Mouse (Mus musculus) hindbrain, embryonic 14.5 days (tissue): ENCODE measurements at regions not wholly inside any gene's neighbourhood (a gene's known extent, or its start where the extent isn't known, plus 50 kb on each side); places are given as distances from the start of the nearest gene placed in this dataset.

ENCODE experiments used
- ATAC-seq: fragments of 200-750 bp; cut with Nextera tagmentation; 2 replicates; pipeline ENCODE4 v1.8.0; 2017; ENCODE audit warnings: moderate number of reproducible peaks, mild to moderate bottlenecking, moderate TSS enrichment, moderate library complexity; ENCODE audit not compliant: low FRiP score
- DNase-seq: peaks from one replicate; pipeline ENCODE4 v3.0.0-alpha.2; 2015; ENCODE audit warnings: low spot score
- H3K27ac ChIP-seq: fragments of 300-500 bp; sonication (generic); 2 replicates; pipeline ENCODE4 v1.5.1; 2014; ENCODE audit warnings: mild to moderate bottlenecking, moderate library complexity
- H3K27me3 ChIP-seq: fragments of 300-500 bp; sonication (generic); 2 replicates; pipeline ENCODE4 v1.6.1; 2014; ENCODE audit warnings: mild to moderate bottlenecking, low read length, mixed read lengths; ENCODE audit not compliant: control insufficient read depth, insufficient read depth
- H3K36me3 ChIP-seq: fragments of 300-500 bp; sonication (generic); replicated peaks from 2 replicates; pipeline ENCODE4 v1.6.1; 2014; ENCODE audit not compliant: control insufficient read depth, insufficient read depth
- H3K4me1 ChIP-seq: fragments of 300-500 bp; sonication (generic); replicated peaks from 2 replicates; pipeline ENCODE4 v1.6.1; 2014; ENCODE audit warnings: antibody characterized with exemption, low read length, mixed read lengths; ENCODE audit not compliant: control insufficient read depth, insufficient read depth
- H3K4me2 ChIP-seq: fragments of 300-500 bp; sonication (generic); replicated peaks from 2 replicates; pipeline ENCODE4 v1.6.1; 2014; ENCODE audit warnings: mild to moderate bottlenecking, moderate library complexity
- H3K4me3 ChIP-seq: fragments of 300-500 bp; sonication (generic); replicated peaks from 2 replicates; pipeline ENCODE4 v1.5.1; 2014; ENCODE audit warnings: mild to moderate bottlenecking, low read length
- H3K9ac ChIP-seq: fragments of 300-500 bp; sonication (generic); 2 replicates; pipeline ENCODE4 v1.6.1; 2014
- H3K9me3 ChIP-seq: fragments of 300-500 bp; sonication (generic); 2 replicates; pipeline ENCODE4 v1.6.1; 2016; ENCODE audit warnings: low read length; ENCODE audit not compliant: control insufficient read depth
- WGBS: fragments of 180-500 bp; shearing (Covaris S2); extraction: QIAGEN DNeasy Blood & Tissue Kit; methylation state at CpG from one replicate; pipeline ENCODE4 v1.1.7; 2014; 5-methylcytosine and 5-hydroxymethylcytosine counted together

DNA sequence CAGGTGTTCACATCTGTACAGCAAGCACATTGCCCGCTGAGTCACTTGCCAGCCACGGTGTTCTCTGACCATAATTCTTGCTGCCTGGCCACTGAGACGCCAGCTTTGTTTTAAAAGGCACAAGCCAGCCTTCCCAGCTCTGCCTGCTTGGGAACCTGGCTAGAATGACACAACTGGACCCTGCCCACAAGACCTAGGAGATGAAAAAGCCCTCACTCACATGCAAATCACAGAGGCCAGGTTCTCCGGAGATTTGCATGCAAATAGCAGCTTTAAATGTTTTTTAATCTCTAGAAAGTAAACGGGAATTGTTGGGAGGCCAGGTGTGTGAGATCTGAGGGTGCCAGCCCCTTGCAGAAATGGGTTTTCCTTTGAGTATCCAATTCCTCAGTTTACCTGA, 71.9 kb downstream of the 1810010D01Rik start:
- WGBS, result 24% methylated on average over 5 of the region's 5 CpGs
- no peaks in the 10 kb centered on the region for H3K27me3 ChIP-seq
- no peak overlapping the region for H3K27ac ChIP-seq
- peaks cover 11% of the 10 kb centered on the region; the same call in 1 of the 2 replicates for H3K9me3 ChIP-seq
- no peak overlapping the region for H3K4me3 ChIP-seq
- H3K9ac ChIP-seq, result no peak overlapping the region
- no peak for DNase-seq
- no peak overlapping the region for H3K4me2 ChIP-seq
- no peaks in the 10 kb centered on the region for H3K36me3 ChIP-seq
- ATAC-seq, result no peak
- H3K4me1 ChIP-seq, result no peaks in the 10 kb centered on the region

DNA sequence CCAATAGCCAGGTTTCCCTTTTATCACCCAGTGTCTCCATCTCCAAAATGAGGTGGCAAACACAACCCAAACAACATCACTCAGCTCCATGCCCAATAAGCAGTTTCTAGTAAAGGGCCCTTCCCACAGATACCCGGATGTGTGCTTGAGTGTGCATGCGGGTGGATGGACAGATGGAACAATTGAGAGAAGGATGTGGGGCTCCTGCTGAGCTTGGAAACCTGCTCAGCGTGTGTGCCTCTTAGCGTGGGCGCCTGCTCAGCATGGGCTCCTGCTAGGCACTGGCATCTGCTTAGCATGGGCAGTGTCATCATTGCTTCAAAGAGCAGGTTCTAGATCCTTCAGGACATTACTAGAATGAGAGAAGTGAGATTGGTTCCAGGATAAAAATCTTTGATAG, 75.4 kb downstream of the 1810010D01Rik start:
- Histone ChIP-seq H3K4me2 (no peak overlapping the region), H3K36me3 (no peaks in the 10 kb centered on the region), H3K4me1 (no peaks in the 10 kb centered on the region; the same call in none of the 2 replicates), H3K9me3 (no peaks in the 10 kb centered on the region), H3K27me3 (no peaks in the 10 kb centered on the region), H3K27ac (no peak overlapping the region), H3K9ac (no peak overlapping the region), H3K4me3 (no peak overlapping the region)
- DNase-seq, result no peak
- WGBS, result 90% methylated on average over 5 of the region's 5 CpGs
- ATAC-seq, result no peak

DNA sequence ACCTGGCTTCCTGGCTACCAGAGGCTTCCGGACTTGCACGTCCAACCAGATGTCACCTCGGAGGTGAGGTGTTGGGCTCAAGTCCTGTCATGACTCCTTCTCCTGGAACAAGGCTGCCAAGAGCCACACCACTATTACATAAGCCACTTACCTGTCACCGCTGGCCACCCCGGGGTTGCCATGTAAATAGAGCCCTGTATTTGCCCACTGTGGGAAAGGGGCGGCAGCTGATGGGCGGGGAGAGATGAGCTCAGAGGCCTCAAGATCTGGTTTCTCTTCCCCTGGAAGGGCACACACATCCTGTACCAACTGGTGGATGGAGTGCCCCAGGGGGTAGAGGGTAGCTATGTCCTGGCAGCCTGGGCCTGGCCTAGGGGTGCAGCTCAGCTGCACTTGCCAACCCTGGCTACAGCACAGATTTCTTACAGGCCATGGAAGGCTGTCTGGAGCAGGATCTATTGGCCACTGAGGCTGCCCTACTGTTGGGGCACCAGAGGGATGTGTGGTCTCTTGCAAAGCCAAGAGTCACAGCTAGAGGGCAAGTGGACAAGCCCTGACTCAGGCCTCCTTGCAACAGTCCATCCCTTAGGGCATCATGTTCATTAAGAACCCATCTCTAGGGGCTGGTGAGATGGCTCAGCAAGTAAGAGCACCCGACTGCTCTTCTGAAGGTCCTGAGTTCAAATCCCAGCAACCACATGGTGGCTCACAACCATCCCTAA, 76.3 kb downstream of the 1810010D01Rik start:
- no peaks in the 10 kb centered on the region; the same call in none of the 2 replicates for H3K4me1 ChIP-seq
- WGBS, result 93% methylated on average over 8 of the region's 8 CpGs
- H3K27me3 ChIP-seq, result no peaks in the 10 kb centered on the region
- H3K4me2 ChIP-seq, result no peak overlapping the region
- H3K9ac ChIP-seq, result no peak overlapping the region
- no peaks in the 10 kb centered on the region for H3K9me3 ChIP-seq
- no peak overlapping the region for H3K27ac ChIP-seq
- H3K4me3 ChIP-seq, result no peak overlapping the region
- ATAC-seq (no peak), DNase-seq (no peak)
- H3K36me3 ChIP-seq, result no peaks in the 10 kb centered on the region

DNA sequence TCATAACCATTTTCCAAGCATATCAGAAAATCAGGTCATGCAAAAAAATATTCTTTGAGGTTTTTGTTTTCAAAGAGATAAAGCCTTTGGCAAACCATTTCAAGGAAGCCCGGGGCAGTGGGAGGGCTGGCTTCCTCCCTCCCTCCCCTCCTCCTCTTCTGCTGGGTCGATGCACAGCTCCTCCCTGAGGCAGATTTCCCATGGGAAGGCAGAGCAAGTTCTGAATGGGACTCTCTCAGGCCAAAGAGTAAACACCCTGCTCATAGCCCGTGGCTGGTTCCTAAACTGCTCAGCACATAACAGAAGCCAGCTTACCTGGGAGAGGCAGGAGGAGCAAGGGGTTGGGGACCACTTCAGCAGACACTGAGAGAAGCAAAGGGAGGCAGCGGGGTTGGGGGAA, 77.9 kb downstream of the 1810010D01Rik start:
- Histone ChIP-seq H3K4me2 (no peak overlapping the region), H3K4me1 (no peaks in the 10 kb centered on the region; the same call in none of the 2 replicates), H3K9me3 (no peaks in the 10 kb centered on the region), H3K36me3 (no peaks in the 10 kb centered on the region), H3K27ac (no peak overlapping the region), H3K4me3 (no peak overlapping the region), H3K9ac (no peak overlapping the region), H3K27me3 (no peaks in the 10 kb centered on the region)
- DNase-seq, result no peak
- WGBS, result 21% methylated on average over 4 of the region's 4 CpGs
- no peak for ATAC-seq

DNA sequence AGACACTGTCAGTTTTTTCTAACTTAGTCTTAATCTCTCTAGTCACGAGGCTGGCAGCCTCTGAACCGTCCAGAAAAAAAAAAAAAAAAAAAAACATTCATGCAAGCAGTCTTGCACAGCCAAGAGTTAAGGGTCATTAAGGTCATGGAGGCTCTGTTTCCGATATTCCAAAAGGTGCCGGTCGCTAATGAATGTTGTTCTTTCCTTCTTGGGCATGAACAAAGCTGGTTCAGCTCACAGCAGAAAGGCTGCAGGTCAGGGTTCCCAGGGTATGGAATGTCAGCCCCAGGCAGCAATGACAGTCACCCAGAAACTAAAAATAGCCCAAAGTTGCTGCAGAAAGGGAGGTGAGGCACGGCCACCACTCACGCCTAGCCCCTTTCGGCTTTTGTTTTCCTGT, 80.3 kb downstream of the 1810010D01Rik start:
- no peak for DNase-seq
- H3K9me3 ChIP-seq, result no peaks in the 10 kb centered on the region
- no peak for ATAC-seq
- no peak overlapping the region for H3K4me2 ChIP-seq
- H3K36me3 ChIP-seq, result no peaks in the 10 kb centered on the region
- no peaks in the 10 kb centered on the region; the same call in none of the 2 replicates for H3K4me1 ChIP-seq
- H3K27ac ChIP-seq, result no peak overlapping the region
- H3K27me3 ChIP-seq, result no peaks in the 10 kb centered on the region
- no peak overlapping the region for H3K4me3 ChIP-seq
- 26% methylated on average over 8 of the region's 8 CpGs for WGBS
- no peak overlapping the region for H3K9ac ChIP-seq

DNA sequence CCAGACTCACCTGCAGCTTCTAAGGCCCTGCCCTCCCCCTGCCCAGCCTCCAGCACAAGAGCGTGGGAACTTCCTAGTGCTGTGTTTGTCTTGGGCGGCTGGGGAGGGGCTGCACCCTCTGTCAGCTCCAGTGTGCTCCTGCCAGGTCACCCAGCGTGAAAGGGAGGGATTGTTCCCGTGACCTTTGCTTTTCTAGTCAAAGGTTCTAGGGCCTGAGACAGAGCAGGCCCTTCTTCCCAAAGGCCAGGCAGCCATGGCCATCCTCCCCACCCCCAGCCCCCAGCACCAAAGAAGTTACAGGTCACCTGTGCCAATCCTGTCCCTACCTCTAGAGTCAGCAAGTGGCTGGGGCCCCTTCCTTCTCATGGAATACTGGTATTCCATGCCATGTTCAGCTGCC, 80.7 kb downstream of the 1810010D01Rik start:
- Histone ChIP-seq H3K27ac (no peak overlapping the region), H3K4me1 (no peaks in the 10 kb centered on the region; the same call in none of the 2 replicates), H3K9ac (no peak overlapping the region), H3K27me3 (no peaks in the 10 kb centered on the region), H3K4me3 (no peak overlapping the region), H3K9me3 (no peaks in the 10 kb centered on the region), H3K4me2 (no peak overlapping the region), H3K36me3 (no peaks in the 10 kb centered on the region)
- WGBS, result 29% methylated on average over 4 of the region's 4 CpGs
- DNase-seq (no peak), ATAC-seq (no peak)

DNA sequence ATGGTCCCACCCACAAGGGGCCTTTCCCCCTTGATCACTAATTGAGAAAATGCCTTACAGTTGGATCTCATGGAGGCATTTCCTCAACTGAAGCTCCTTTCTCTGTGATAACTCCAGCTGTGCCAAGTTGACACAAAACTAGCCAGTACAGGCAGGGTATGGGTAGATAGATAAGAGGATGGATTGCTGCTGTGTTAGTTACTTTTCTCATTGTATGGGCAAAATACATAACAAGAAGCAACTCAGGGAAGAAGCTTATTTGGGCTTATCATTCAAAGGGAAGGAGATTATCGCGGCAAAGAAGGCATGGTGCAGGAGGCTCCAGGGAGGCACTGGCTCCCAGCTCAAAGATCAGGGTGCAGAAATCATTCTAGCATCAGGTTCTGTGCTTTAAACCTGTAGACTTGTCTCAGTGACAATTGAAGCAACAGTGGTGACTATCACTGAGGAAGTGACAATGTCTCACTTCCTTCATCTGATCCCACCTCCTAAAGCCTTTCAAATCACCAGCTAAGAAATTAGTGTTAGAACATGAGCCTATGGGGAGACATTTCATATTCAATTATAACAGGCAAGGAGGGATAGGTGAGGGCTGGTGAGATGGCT, 83.8 kb downstream of the 1810010D01Rik start:
- Histone ChIP-seq H3K4me2 (no peak overlapping the region), H3K9me3 (no peaks in the 10 kb centered on the region), H3K27ac (no peak overlapping the region), H3K9ac (no peak overlapping the region), H3K4me1 (no peaks in the 10 kb centered on the region; the same call in 1 of the 2 replicates), H3K36me3 (no peaks in the 10 kb centered on the region), H3K27me3 (no peaks in the 10 kb centered on the region), H3K4me3 (no peak overlapping the region)
- WGBS, result 90% methylated on average over 2 of the region's 2 CpGs
- DNase-seq, result no peak
- ATAC-seq, result no peak

DNA sequence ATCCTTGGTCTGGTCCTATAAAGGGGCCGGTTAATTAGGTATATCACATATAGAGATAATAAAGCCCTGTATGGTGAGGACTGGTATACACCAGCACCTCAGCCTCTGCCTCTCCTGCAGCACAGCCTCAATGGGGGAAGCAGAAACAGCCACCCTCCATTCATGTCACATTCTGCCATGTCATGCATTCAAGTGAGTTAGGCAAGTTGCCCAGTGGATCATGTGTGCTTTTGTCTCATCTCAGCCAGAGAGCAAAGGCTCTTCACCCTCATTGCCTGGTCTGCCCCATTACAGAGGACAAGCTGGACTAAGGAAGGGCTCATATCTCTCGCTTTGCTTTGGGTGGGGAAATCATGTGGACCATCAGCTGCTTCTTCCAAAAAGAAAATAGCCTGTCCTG, 85.4 kb downstream of the 1810010D01Rik start:
- Histone ChIP-seq H3K36me3 (no peaks in the 10 kb centered on the region), H3K27ac (no peak overlapping the region), H3K4me1 (no peaks in the 10 kb centered on the region), H3K4me3 (no peak overlapping the region), H3K27me3 (no peaks in the 10 kb centered on the region), H3K9me3 (no peaks in the 10 kb centered on the region), H3K9ac (no peak overlapping the region), H3K4me2 (no peak overlapping the region)
- WGBS, result 83% methylated on average over 2 of the region's 2 CpGs
- ATAC-seq (no peak), DNase-seq (peak; percentile 47)

DNA sequence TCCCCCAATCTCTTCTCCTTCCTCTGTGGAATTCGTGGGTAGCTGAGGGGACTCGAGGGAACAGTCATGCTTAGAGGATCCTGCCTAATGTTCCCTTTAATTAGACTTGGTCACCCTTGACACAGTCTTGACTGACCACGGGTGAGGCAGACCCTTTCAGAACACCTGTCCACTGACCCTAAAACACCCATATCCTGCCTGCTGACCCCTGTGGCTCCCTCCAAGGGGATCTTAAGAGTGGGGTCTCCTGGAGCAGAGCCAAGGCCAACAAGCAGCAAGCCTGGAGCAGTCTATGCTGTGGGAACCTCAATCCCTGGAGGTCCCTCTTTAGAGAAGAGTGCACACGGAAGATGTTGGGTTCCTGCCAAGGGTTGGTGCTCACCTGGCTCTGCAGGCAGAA, 89.5 kb downstream of the 1810010D01Rik start:
- 72% methylated on average over 4 of the region's 4 CpGs for WGBS
- Histone ChIP-seq H3K9me3 (no peaks in the 10 kb centered on the region), H3K27me3 (no peaks in the 10 kb centered on the region), H3K27ac (no peak overlapping the region), H3K4me2 (no peak overlapping the region), H3K9ac (no peak overlapping the region), H3K4me1 (no peaks in the 10 kb centered on the region), H3K4me3 (no peak overlapping the region), H3K36me3 (no peaks in the 10 kb centered on the region)
- DNase-seq (no peak), ATAC-seq (no peak)
